Mouse (Mus musculus) cerebellum, postnatal 4 days (tissue): ENCODE results near the gene Tfec.

Experiments used
- DNase-seq, 2 experiments: peaks; one replicate each; pipeline ENCODE4 v3.0.0; 2022; ENCODE audit warnings: low spot score in 2 of 2, mixed read lengths in 1 of 2

Tfec gene

DNA sequence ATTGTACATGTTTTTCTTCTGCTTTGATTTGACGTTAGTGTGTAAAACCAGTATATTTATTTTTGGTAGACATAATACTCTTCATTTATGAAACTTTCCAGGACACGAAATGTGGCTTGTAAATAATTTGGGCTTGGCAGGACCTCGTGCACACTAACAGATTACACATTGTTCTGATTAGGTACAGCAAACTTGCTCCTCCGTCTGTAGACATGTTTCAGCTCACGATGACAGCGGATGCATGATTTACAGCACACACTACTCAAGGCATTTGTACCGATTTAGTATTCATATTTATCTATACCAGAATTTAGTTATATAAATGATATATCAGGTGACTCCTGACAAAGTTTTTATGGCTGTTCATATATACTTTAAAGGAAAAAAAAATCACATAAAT lies 104.2 kb downstream of the Tfec start:
- no peak for DNase-seq

DNA sequence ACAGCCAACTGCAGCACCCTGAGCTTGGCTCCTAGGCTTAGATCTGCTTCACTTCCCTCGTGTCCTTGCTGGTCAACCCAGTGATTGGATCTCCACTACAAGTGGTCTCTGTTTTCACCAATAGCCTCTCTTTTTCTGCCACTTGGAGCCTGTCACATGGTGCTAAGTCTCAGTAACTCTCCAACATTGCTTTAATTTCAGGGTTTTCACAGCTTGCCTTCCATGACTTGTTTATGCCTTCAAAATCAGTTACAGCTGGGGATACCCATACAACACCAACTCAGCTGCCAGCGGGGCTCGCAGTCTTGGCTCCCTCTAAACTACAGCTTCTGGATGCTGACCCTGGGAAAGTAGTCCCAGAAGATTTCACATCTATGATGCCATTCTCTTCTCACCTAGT lies 113.1 kb downstream of the Tfec start:
- no peak for DNase-seq
